Mouse (Mus musculus) C2C12 (cell line): ENCODE data around the gene Nle1.

Experiments used
- CEBPB ChIP-seq: IDR thresholded peaks from one replicate; pipeline ENCODE4 v1.6.1; 2011; ENCODE audit warnings: low read depth, mild to moderate bottlenecking, control low read depth, moderate library complexity
- CTCF ChIP-seq: IDR thresholded peaks from one replicate; pipeline ENCODE4 v1.5.1; 2011; ENCODE audit not compliant: control insufficient read depth, insufficient read depth, insufficient read length
- MAX ChIP-seq: IDR thresholded peaks from one replicate; pipeline ENCODE4 v1.6.1; 2011; ENCODE audit warnings: mild to moderate bottlenecking, control low read depth
- MYOG ChIP-seq: IDR thresholded peaks from one replicate; pipeline ENCODE4 v1.6.1; 2011; ENCODE audit not compliant: control insufficient read depth, insufficient read length; ENCODE audit errors: extremely low read depth
- USF1 ChIP-seq: IDR thresholded peaks from one replicate; pipeline ENCODE4 v1.6.1; 2011; ENCODE audit warnings: low read depth, mild to moderate bottlenecking, control low read depth, moderate library complexity

DNA sequence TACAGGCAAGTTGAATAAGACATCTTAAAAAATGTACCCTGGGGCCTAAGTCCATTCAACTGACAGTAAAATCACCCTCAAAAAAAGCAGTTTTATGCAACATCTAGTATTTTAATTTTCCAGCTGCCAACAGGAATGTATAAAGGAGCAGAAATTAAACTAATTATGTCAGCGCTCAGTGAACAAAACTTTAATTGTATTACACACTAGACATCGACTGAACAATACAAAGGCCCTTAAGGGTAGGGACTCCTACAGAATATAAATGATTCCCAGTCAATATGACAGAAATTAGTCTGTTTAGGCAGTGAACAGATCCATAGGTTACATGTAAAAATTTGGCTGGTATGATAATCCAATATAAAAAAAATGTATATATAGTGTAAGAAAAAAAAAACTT lies 45.2 kb downstream of the Nle1 start:
- no peak for TF ChIP-seq CTCF
- no peak for TF ChIP-seq MAX
- TF ChIP-seq MYOG = no peak
- no peak for TF ChIP-seq CEBPB
- no peak for TF ChIP-seq USF1
